Mouse (Mus musculus): ENCODE measurements around the gene Cd177. TPM values are rescaled to one million over a fixed set of nuclear protein-coding genes. Genes with fewer than 3 reads are reported as not detected.
"Not testable (repeated sequence)": the region's sequence is repeated elsewhere in the genome, so short reads cannot be mapped to it uniquely, and the experiment has no call there.

The Cd177 gene
- 170 and 199 TPM in 2 replicates for total RNA-seq (2015)
- total RNA-seq (2017): 392 and 399 TPM in 2 replicates

DNA sequence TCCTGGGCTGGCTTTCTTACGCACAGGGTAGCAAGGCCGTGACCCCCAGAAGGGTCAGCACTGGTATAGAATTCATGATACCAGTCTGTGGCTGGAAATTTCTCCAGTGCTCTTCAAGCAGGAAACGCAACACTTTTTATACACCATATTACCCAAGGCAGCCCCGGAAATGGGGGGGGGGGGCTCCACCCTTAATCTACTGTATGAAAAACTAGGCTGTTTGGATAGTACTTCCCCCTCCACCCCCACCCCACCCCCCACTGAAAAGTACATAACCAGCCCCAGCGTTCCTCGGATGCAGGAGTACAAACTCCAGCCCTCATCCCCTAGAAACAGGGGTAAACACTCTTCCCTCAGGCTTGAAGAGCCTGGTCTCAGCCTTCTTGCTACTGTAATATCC is at the start of gene Cd177:
Cd177 (minus strand) TSS at position 101 of the 400 bp plus-strand sequence.
- ATAC-seq (ENCODE audit: poor library complexity, severe bottlenecking): peak; percentile 53

DNA sequence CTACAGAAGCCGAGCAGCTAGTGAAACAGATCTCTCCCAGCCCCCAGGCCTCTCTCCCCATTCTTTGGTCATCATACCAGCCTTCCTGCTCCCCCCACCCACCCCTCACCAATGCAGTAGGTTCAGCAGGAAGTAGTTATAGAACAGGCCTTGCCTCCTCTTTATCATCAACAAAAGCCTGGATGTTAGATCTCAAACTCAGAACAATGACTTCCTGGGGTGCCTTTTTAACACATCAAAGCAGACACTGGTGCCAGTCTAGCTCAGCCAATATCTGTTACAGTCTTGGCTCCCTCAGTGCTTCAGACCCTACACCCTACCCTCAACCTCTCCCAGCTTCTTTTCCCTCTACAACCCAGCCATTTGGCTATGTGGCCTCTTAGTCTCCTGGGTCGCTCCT is 48.9 kb upstream of the Cd177 start:
- no peak for ATAC-seq (ENCODE audit: poor library complexity, severe bottlenecking)

DNA sequence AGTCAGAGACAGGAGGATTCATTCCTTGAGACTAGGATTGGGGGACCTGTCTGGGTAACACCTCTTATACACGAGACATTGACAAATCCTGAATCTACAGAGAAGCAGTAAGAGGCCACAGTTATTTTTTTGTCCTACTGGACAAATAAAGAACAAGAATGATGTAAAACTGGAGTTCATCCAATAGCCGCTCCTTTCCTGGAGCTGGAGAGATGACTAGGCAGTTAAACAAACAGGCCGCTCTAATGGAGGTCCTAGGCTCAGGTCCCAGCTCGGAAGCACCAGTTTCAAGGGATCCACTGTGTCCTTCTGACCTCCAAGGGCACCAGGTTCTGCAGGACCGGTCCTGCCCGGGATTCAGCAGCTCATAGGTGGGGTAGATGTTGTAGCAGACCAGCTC is 44.7 kb upstream of the Cd177 start:
- ATAC-seq (ENCODE audit: poor library complexity, severe bottlenecking): no peak

DNA sequence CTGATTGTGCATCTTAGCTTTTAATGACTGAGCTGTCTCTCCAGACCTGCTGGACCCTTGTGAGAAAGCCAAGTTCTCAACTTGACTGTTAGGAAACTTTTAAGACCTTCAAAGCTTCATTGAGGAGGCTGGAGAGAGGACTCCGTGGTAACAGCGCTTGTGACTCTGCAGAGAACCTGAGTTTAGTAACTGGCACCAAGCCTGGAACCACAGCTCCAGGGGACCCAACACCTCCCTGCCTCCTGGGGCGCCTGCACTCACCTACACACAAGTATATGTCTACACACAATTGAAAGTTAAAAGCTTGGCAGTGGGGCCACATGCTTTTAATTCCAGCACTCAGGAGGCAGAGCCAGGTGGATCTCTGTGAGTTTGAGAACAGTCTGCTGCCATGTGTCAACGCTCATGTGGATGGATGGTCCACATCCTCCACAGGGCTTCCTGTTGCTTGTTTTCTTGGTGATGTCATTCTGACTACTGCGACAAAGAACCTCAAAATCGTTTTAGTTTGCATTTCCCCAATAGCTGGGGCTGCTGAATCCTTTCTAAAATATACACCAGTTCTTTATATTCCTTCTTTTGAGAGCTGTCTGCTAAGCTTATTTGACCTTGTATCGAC is 42.1 kb upstream of the Cd177 start:
- no peak for ATAC-seq (ENCODE audit: poor library complexity, severe bottlenecking)

DNA sequence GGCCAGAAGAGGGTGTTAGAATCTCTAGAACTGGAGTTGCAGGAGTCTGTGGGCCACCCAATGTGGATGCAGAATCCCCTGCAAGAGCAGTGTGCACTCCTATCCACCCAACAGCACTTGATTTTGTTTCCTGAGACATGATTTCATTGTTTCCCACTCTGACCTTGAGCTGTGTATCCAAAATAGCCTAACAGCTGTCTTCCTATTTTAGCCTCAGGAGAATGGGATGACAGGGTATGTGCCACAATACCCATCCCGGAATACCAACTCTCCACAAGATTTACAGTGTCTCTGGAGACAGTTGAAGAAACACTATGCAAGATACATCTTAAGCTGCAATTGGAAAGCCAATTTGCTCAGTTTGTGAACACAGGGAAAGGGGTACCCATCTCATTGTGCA is 37.8 kb upstream of the Cd177 start:
- ATAC-seq (ENCODE audit: poor library complexity, severe bottlenecking): no peak

DNA sequence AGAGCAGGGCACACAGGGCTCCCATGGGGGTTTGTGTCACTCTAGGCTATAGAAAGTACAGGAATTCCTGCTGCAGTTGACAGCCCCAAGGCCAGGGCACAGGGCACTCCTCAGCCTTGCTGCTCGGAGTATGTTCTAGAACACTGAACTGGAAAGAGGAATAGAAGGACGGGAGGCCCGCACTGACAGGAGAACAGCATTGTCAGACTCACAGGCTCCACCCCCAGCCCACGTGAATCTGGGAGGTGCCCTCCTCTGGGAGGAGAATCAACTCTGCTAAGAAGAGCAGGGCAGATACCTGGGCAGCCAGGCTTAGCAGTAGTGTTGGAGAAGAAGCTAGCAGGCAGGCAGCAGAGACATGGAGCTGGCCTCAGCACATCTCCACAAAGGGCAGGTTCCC is 16.8 kb upstream of the Cd177 start, which contains the start of gene Ceacam10:
Ceacam10 (plus strand) TSS at position 289 of the 400 bp plus-strand sequence.
- peak; percentile 92 for ATAC-seq (ENCODE audit: poor library complexity, severe bottlenecking)

DNA sequence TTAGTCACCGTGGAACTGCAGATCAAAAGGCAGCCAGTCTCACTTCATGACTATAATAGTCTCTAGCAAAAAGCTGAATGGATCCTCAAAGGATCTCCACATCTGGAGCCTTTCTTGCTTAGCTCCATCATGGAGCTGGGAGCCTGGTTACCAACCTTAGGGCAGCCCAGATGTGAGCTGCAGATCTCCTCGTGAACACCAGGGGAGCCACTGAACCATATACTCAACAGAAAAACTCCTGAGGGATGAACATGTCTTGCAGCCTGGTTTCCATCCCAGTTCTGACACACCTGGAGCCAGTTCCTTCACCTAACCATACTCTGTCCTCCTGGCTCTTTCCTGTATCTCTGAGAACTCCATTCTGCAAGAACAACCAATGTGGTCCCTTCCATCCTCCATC is 16.0 kb upstream of the Cd177 start:
- ATAC-seq (ENCODE audit: poor library complexity, severe bottlenecking): no peak

DNA sequence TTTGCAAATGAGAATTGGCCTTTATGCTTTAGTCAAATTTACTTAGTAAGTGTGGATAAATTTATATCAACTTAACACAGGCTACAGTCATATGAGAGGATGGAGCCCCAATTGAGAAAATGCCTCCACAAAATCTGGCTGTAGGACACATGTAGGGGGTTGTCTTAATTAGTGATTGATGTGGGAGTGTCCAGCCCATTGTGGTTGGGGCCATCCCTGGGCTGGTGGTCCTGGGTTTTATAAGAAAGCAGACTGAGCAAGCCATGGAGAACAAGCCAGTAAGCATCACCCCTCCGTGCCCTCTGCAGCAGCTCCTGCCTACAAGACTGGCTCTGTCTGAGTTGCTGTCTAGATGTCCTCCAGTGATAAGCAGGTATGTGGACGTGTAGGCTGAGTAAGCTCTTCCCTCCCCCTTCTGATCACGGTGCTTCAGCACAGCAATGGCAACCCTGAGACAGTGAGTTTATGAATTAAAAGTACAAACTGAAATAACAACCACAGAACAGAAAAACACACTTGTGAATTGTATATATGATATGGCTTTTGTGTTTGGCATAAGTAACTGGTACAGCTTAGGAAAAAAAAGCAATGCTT is 13.9 kb upstream of the Cd177 start:
- no peak for ATAC-seq (ENCODE audit: poor library complexity, severe bottlenecking)

DNA sequence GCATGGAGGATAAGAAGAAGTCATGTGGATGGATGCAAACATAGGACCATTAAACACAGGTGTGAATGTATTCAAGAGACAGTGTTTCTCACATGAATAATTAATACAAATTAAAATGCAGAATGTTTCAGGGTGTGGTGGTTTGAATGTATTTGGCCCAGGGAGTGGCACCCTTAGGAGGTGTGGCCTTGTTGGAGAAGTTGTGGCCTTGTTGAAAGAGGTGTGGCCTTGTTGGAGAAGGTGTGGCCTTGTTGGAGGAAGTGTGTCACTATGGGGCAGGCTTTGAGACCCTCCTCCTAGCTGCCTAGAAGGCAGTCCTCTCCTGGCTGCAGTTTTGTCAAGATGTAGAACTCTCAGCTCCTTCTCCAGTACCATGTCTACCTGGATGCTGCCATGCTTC is 11.2 kb upstream of the Cd177 start:
- ATAC-seq (ENCODE audit: poor library complexity, severe bottlenecking): no peak

DNA sequence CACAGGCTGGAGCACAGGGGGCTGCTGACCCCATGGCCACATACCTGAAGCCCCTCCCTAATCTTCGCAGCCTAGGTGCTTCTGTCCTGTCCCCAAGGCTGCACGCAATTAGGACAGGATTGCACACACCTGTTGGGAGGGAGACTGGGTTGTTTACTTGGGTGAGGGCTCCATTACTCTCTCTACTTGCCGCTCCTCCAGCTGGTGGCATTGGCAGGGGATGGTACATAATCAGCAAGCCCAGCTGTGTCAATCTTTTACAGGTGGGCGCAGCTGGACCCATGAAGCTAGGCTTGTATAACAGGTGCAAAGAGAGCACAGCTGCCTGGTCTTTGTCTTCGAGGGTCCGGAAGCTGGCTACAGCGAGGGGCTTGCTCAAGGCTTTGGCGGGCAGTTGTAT is 2.5 kb upstream of the Cd177 start:
- no peak for ATAC-seq (ENCODE audit: poor library complexity, severe bottlenecking)

DNA sequence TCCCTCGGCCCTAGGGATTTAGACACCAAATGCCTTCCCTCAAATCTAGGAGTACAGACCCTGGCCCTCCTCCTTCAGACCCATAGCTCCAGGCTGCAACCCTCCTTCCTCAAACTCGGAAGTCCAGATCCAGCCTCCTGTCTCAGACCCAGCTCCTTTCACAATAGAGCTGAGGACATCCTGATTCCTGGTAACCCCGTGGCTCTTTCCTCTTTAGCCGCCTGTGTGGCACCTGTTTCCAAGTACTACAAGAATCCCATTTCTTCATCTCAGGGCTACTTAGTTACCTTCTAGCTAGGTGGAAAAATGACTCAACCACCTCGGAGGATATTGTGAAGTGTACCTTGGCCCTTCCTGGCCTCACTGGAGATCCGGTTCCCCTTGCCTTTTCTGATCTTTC is 1.1 kb upstream of the Cd177 start:
- peak; percentile 63 for ATAC-seq (ENCODE audit: poor library complexity, severe bottlenecking)

DNA sequence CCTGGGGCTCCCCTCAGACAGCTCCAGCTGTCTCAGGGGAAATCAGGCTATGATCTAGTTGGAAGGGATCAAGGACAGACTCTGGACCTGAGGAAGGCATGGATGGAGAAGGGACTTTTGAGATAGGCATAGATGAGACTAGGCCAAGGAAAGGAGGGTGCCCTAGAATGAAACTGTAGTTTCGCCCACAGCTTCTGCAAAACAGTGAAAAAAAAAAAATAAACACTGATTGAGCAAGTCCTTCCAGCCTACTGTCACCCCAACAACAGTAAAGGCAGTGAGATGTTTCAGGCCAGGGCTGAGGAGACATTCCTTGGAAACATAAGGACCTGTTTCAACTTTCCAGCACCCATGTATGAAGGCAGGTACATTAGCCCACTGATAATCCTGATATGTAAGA is 1.6 kb downstream of the Cd177 start:
- ATAC-seq (ENCODE audit: poor library complexity, severe bottlenecking): peak; percentile 54

DNA sequence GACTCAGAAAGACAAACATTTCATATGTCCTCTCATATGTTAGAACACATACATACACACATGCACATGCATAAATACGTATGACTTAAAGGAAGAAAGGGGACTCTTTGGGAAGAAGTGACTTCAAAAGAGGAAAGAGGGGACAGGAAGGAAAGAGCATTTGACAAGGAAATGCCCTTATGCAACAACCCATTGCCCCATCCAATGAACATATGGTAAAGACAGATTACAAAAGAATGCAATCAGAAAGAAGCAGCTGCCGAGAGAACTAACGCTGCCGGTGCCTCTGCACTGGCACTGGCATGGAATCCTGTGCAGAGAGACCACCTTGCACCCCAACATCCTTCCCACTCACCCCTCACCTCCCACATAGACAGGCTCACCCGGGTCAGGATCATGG is 6.6 kb downstream of the Cd177 start:
- peak; percentile 60 for ATAC-seq (ENCODE audit: poor library complexity, severe bottlenecking)

DNA sequence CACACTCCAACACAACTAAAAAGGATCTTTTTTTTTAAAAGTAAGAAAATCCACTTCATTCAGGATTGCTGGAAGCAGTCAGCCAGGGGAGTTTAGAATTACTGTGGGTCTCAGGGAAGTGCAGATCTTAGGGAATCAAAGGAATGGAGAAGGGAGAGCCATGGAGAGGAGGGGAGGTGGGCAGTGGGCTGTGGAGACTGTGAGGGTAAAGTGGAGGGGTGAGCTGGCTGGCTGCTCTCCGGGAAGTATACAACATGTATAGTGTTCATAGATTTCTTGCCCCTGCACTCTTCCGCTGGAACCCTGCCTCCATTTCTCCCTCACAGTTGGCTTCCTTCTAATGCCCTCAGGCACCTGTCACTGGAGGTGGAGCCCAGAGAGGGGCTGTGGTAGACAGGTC is 8.5 kb downstream of the Cd177 start:
- ATAC-seq (ENCODE audit: poor library complexity, severe bottlenecking): no peak

DNA sequence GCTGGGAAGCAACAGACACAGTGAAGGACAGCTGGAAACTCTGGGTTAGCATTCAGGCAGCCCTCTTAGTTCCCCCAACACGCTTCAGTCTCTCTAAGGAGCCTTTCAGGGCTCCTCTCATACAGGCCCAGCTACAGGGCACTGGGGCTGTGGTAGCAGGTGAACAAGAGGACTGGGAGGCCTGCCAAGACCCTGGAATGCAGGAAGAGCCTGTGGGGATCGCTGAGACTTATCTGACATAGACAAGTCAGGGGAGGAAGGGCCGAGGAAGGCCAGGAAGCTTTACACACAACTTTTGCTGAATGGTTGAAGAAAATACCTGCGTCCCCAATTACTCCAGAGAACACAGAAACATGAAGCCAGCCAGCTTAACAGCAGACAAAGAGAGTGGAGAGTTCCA is 9.4 kb downstream of the Cd177 start:
- ATAC-seq (ENCODE audit: poor library complexity, severe bottlenecking): no peak

DNA sequence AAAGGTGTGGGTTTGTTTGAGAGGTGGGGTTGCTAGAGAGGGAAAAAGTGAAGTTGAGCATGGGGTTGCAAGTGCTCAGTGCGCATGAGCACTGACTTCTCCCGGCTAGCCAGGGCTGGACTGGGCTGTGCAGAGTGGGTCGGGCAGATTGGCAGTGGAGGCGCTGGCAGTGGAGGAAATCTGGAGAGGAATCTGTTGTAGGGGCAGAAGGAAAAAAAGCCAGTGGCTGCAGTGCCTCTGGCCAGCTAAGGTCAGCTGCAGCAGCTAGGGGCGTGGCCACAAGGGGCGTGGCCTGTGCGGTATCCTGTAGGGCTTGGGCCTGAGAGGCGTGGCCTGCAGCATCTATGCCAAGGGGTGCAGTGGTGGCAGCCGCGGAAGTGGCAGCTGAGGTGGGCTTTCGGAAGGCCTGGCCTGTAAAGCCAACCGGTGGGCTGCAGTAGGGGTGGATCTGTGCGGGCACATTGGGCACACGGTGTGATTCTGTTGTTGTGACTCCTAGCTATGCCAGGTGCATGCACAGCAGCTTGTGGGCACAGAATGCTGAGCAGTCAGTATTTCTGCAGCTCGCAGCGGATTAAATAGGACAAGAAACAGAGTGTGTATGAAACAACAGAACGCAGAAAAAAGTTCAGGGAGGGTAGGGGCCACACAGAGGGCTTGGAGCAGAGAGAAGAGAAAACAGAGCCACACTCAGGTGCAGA is 24.0 kb downstream of the Cd177 start:
- ATAC-seq (ENCODE audit: poor library complexity, severe bottlenecking): peak; percentile 93

DNA sequence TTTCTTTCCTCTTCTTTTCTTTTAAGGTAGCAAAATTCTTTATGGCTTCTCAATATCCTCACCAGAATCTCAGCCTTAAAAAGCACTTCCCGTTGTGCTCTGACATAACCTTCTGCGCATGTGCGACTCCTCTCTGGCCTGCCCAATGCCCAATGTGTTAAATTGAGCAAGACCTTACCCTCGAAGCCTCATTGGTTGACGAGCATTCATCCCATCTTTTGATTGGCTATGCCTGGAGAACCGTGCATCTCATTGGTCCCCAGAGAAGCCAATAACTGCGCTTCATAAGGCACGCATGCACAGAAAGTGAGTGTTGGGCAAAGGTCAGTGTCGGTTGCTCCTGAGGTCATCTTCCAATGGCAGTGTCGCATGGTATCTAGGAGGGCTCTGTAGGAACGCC is 33.3 kb downstream of the Cd177 start, which contains the start of gene Gm4763:
Gm4763 (minus strand) TSS at position 101 of the 400 bp plus-strand sequence.
- not testable (repeated sequence) for ATAC-seq (ENCODE audit: poor library complexity, severe bottlenecking)

DNA sequence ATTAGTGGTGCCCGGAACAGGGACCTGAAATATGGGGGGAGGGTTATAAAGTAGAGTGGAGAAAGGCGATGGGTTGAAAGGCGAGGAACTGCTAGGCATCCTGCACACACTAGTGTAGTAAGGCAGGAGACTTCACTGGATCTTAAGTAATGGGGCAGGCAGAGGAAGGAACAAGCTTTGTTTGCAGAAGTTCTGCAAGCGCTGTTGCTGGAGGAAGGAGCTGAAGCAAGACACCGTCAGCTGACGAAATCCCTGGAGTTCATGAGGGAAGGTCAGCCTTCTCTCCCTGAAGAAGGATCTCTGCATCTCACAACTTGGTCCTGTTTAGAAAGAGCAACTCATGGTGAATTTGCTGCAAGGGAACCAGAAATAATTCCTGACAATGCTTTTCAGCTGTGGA is 45.1 kb downstream of the Cd177 start:
- peak; percentile 96 for ATAC-seq (ENCODE audit: poor library complexity, severe bottlenecking)

DNA sequence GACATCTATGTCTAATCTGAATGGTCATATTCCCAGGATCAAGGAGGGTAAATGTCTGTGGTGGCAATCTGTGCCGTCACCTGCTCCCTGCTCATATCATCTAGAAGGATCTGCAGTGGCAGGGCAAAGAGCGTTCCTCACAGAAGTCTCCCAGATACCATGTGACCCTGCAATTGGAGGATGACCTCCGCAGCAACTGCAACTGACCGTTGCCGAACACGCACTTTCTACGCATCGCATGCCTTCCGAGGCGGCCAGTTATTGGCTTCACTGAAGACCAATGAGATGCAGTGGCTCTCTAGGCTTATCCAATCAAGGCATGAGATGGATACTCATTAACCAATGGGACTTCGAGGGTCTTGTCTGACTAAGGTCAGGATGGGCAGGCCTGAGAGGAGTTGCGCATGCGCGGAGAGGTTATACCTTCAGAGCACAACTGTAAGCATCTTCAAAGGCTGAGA is 51.2 kb downstream of the Cd177 start, which contains the start of gene BC049730:
BC049730 (plus strand) TSS at position 411 of the 461 bp plus-strand sequence.
- ATAC-seq (ENCODE audit: poor library complexity, severe bottlenecking): no peak

DNA sequence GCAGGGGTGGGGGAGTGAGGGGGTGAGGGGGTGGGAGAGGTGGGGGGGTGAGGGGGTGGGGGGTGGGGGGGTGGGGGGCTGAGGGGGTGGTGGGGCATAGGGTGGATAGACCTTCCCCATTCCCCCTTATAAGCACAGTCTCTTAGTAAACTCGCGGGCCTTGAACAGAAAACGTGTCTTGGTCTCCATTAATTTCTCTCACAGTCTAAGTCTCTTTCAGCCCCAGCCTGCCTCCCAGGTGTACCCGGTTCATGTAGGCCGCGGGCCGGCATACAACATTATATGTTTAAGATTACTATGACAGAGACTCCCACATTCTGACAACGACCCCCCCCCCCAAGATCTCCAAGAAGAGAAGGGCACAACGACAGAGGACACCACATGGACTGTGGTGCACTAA is 57.3 kb downstream of the Cd177 start:
- not testable (repeated sequence) for ATAC-seq (ENCODE audit: poor library complexity, severe bottlenecking)

DNA sequence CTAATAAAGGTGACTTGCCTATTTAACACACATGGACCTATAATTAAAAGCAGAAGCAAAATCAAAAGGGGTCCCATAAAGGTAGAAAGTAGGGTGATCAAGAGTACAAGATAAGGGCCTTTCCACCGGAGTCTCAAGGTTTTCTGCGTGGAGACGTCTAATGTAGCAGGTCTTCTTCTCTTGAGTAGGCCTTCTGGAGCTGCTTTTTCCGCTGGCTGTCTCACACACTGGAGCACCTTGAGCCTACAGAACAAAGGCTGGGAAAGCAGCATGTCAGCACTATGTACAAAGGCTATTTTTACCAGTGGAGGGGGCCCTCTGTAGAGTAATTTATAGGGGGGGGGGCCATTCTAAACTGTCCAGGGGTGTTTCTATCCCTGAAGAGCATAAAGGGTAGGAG is 62.2 kb downstream of the Cd177 start:
- ATAC-seq (ENCODE audit: poor library complexity, severe bottlenecking): not testable (repeated sequence)

All from megakaryocyte, adult 5-6 weeks (primary cell).